Mouse (Mus musculus) olfactory bulb, adult 2 months (tissue): ENCODE results near the gene Cldn14. TPM values are rescaled to one million over a fixed set of nuclear protein-coding genes. Genes with fewer than 3 reads are reported as not detected.
A peak's percentile ranks its signal among the peaks of the same experiment; 100 is the strongest.

ENCODE experiments used
- H3K27ac ChIP-seq: fragments of 200-500 bp; 2 replicates; pipeline ENCODE4 v1.5.1; 2012; ENCODE audit warnings: low read depth, low read length; ENCODE audit not compliant: insufficient read depth
- H3K4me1 ChIP-seq: fragments of 200-500 bp; 2 replicates; pipeline ENCODE4 v1.6.1; 2012; ENCODE audit warnings: low read length; ENCODE audit not compliant: control insufficient read depth, insufficient read depth
- H3K4me3 ChIP-seq: fragments of 200-500 bp; 2 replicates; pipeline ENCODE4 v1.5.1; 2012; ENCODE audit warnings: mild to moderate bottlenecking, low read depth, low read length, moderate library complexity; ENCODE audit not compliant: insufficient read depth
- CTCF ChIP-seq: fragments of 200-500 bp; IDR thresholded peaks from 2 replicates; pipeline ENCODE4 v1.5.1; 2012; ENCODE audit warnings: low read depth, mild to moderate bottlenecking, low read length, moderate library complexity; ENCODE audit not compliant: insufficient read depth
- POLR2A ChIP-seq: fragments of 200-500 bp; IDR thresholded peaks from 2 replicates; pipeline ENCODE4 v1.6.1; 2012; ENCODE audit warnings: mild to moderate bottlenecking, low read depth, low read length, moderate library complexity; ENCODE audit not compliant: insufficient read depth
- WGBS: fragments of 180-500 bp; shearing (Covaris S2); methylation state at CpG from one replicate; pipeline ENCODE4 v1.1.7; 2018; 5-methylcytosine and 5-hydroxymethylcytosine counted together
- polyA plus RNA-seq: library from polyadenylated mRNA; stranded (reverse); fragments of >200 nt; gene quantifications from 2 replicates; pipeline ENCODE4 v1.2.4, GENCODE M21; 2012; ENCODE audit warnings: low replicate concordance; ENCODE audit not compliant: missing spikeins, insufficient read depth, insufficient read length

Cldn14 gene
- polyA plus RNA-seq, result not detected in 2 replicates

DNA sequence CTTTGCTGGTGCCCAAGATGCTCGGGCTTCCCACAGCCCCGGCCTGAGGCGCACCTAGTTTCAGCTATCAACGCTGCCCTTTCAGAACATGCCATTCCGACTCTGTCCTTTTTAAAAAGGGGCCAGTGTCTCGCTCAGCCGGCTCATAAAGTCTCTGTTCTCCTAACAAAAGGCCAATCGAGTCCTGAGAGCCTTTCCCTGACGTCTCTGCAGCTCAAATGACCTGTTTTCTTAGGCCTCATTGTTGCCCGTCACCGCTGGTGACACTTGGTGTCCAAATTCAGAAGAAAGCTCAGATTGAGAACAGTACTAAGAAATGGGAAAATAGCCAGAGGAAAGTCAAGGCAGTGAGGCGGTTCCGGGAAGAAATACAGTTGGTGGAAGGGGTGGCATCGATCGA lies at the start of gene Cldn14:
Gene Cldn14 (minus strand): TSS at position 101 of the 400 bp plus-strand sequence.
- Histone ChIP-seq H3K4me1 (no peaks in the 10 kb centered on the region), H3K27ac (no peak within 1 kb of the TSS), H3K4me3 (no peak within 1 kb of the TSS)
- 62% methylated on average over 15 of the region's 15 CpGs for WGBS
- TF ChIP-seq POLR2A (no peak), CTCF (no peak)

DNA sequence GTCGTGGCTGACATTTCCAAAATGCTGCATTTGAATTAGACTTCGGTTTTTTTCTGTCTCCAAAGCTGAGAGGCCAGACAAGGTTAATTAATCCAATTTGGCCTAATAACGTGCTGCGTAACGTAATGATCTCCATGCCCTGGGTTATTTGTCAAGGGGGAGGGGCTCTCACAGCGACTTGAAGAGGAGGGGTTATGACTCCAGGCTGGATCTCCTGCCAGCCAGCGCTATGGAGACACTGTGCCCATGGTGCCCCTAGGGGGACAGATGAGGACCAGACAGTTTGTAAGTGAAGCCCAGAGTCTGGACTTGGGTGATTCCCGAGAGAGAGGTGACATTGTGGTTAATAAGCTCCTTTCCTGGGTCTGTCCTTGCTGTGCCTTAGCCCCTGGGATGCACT lies 46.9 kb upstream of the Cldn14 start:
- H3K27ac ChIP-seq, result no peak overlapping the region
- TF ChIP-seq CTCF (no peak), POLR2A (no peak)
- no peak overlapping the region for H3K4me3 ChIP-seq
- 47% methylated on average over 8 of the region's 8 CpGs for WGBS
- H3K4me1 ChIP-seq, result no peaks in the 10 kb centered on the region

GRCm38 (mm10) chr16:94055176-94055575 lies 46.5 kb upstream of the Cldn14 start:
- H3K4me3 ChIP-seq, result no peak overlapping the region
- no peak overlapping the region for H3K27ac ChIP-seq
- WGBS, result 50% methylated on average over 12 of the region's 12 CpGs
- no peak for TF ChIP-seq POLR2A
- no peak for TF ChIP-seq CTCF
- no peaks in the 10 kb centered on the region for H3K4me1 ChIP-seq

- H3K4me1 ChIP-seq, result no peaks in the 10 kb centered on the region
- no peak for TF ChIP-seq POLR2A
- no peak for TF ChIP-seq CTCF
- 92% methylated on average over 3 of the region's 3 CpGs for WGBS
- no peak overlapping the region for H3K4me3 ChIP-seq
- no peak overlapping the region for H3K27ac ChIP-seq
Observed at GRCm38 (mm10) chr16:94050368-94050767, 41.7 kb upstream of the Cldn14 start.

DNA sequence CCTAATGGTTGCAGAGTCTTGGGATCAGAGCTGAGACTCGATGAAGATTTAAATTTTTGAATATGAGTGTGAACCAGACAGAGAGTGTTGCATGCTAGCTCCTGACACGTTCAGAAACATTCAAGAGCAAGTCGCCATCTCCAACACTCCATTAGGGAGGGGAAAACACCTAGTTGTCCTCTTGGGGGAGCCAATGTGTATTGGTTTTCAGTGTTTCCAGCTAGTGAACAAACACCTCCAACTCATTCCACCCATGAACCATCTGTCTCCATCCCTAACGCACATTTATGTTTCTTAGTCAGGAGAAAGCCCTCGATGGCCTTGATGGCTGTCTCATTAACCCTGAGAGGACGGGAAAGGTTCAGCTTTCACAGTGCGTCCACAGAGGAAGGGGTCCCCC lies 36.4 kb upstream of the Cldn14 start:
- TF ChIP-seq CTCF (no peak), POLR2A (no peak)
- Histone ChIP-seq H3K4me3 (no peak overlapping the region), H3K27ac (no peak overlapping the region), H3K4me1 (no peaks in the 10 kb centered on the region; the same call in 1 of the 2 replicates)
- 64% methylated on average over 7 of the region's 7 CpGs for WGBS

DNA sequence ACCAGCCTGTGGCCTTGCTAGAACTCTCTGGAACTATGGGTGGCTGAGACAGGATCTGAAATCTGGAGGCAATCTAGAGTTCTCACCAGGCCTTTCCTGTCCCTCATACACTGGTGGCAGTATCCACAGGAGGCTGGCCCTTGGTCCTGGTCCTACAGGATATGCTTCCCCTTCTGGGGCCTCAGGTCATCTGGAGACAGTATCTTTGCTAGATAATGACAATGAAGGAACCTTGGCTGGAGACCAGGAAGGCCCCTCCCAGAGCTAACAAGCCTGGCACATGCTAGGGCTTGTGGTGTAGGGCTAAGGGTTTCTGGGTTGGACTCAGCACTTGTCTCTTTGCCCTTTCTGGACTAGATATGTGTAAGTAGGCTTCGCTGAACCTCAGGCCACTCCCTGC lies 35.2 kb upstream of the Cldn14 start:
- TF ChIP-seq CTCF (no peak), POLR2A (no peak)
- Histone ChIP-seq H3K4me3 (no peak overlapping the region), H3K4me1 (no peaks in the 10 kb centered on the region; the same call in 1 of the 2 replicates), H3K27ac (no peak overlapping the region)
- WGBS, result 100% methylated on average over 1 of the region's 1 CpGs

GRCm38 (mm10) chr16:94041065-94041712 lies 32.6 kb upstream of the Cldn14 start:
- TF ChIP-seq POLR2A, result no peak
- TF ChIP-seq CTCF, result no peak
- no peak overlapping the region for H3K27ac ChIP-seq
- no peaks in the 10 kb centered on the region; the same call in 1 of the 2 replicates for H3K4me1 ChIP-seq
- H3K4me3 ChIP-seq, result no peak overlapping the region
- WGBS, result 36% methylated on average over 18 of the region's 18 CpGs

DNA sequence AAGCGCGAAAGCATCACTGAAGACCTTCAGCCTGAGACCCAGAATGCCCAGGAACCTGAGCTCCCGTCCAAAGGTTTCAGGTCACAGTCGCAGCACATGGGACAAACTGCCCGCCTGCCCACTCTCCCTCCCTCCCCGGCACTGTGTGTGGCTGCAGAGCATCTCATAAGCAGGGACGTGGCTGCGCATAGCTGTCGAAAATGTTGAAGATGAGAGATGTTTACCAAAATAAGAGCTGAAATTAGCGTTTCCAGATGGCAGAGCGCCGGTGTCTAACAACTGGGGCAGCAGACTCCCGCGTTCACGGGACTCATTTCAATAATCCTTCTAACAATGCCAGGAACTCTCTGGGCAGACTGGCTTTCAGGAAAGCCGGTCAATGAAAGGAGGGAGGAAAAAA lies 31.8 kb upstream of the Cldn14 start:
- no peak overlapping the region for H3K27ac ChIP-seq
- H3K4me1 ChIP-seq, result no peaks in the 10 kb centered on the region; the same call in 1 of the 2 replicates
- no peak overlapping the region for H3K4me3 ChIP-seq
- TF ChIP-seq CTCF (no peak), POLR2A (no peak)
- 20% methylated on average over 16 of the region's 16 CpGs for WGBS

- Histone ChIP-seq H3K4me1 (peaks cover 1% of the 10 kb centered on the region), H3K27ac (no peak overlapping the region), H3K4me3 (no peak overlapping the region)
- TF ChIP-seq POLR2A, result no peak
- no peak for TF ChIP-seq CTCF
- WGBS, result 93% methylated on average over 9 of the region's 9 CpGs
Observed at GRCm38 (mm10) chr16:94038986-94039341, 30.3 kb upstream of the Cldn14 start.

GRCm38 (mm10) chr16:94038272-94038985 lies 29.8 kb upstream of the Cldn14 start:
- Histone ChIP-seq H3K4me3 (no peak overlapping the region), H3K27ac (no peak overlapping the region), H3K4me1 (peaks cover 3% of the 10 kb centered on the region)
- TF ChIP-seq POLR2A (no peak), CTCF (peak; percentile 36; the same call in 1 of the 2 replicates)
- WGBS, result 62% methylated on average over 12 of the region's 12 CpGs
